Mouse (Mus musculus) heart, postnatal 0 days (tissue): Measurements from ENCODE around the gene Slc48a1.

Experiments
- CTCF ChIP-seq: IDR thresholded peaks from 2 replicates; pipeline ENCODE4 v1.5.1; 2016; ENCODE audit warnings: antibody characterized with exemption, control low read depth, low read depth
- EP300 ChIP-seq: IDR thresholded peaks from 2 replicates; pipeline ENCODE4 v1.6.1; 2016; ENCODE audit warnings: antibody characterized with exemption, low read depth

DNA sequence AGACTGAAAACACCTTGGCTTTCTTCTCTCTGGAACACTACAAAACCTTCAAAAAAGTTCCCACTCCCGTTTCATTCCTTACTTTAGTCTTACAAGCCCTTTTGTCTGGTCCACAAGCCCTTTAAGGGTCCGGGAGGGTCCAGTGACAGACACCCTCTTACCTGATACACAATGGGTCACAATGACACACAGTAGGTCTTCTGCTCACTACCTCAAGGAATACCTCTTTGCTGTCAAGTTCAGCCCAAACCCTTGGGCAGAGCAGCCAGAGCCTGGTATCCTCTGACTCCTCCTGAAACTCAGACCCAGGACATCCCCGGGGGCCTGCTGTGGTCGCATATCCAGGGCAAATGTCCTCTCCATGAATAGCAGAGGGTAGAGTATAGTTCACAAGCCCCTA is 29.4 kb upstream of the Slc48a1 start:
- TF ChIP-seq EP300 = no peak
- TF ChIP-seq CTCF = no peak
